Mouse (Mus musculus) kidney, embryonic 16.5 days (tissue): ENCODE data around the gene Zfp846. TPM values are rescaled to one million over a fixed set of nuclear protein-coding genes. Genes with fewer than 3 reads are reported as not detected.

Experiments
- ATAC-seq: fragments of 200-750 bp; cut with Nextera tagmentation; 2 replicates; pipeline ENCODE4 v1.8.0; 2017; ENCODE audit warnings: moderate TSS enrichment; ENCODE audit not compliant: low FRiP score, low TSS enrichment
- H3K27ac ChIP-seq: fragments of 300-500 bp; sonication (generic); 2 replicates; pipeline ENCODE4 v1.5.1; 2014; ENCODE audit warnings: low read length
- H3K27me3 ChIP-seq: fragments of 300-500 bp; sonication (generic); 2 replicates; pipeline ENCODE4 v1.6.1; 2014; ENCODE audit warnings: low read length, control low read depth, mixed read lengths; ENCODE audit not compliant: insufficient read depth
- H3K36me3 ChIP-seq: fragments of 300-500 bp; sonication (generic); 2 replicates; pipeline ENCODE4 v1.6.1; 2014; ENCODE audit warnings: low read length, control low read depth, mixed read lengths; ENCODE audit not compliant: insufficient read depth
- H3K4me1 ChIP-seq: fragments of 300-500 bp; sonication (generic); 2 replicates; pipeline ENCODE4 v1.6.1; 2014; ENCODE audit warnings: low read length, control low read depth, mixed read lengths; ENCODE audit not compliant: insufficient read depth
- H3K4me2 ChIP-seq: fragments of 300-500 bp; sonication (generic); replicated peaks from 2 replicates; pipeline ENCODE4 v1.6.1; 2014; ENCODE audit warnings: low read depth, low read length
- H3K4me3 ChIP-seq: fragments of 300-500 bp; sonication (generic); 2 replicates; pipeline ENCODE4 v1.5.1; 2014; ENCODE audit warnings: mild to moderate bottlenecking, low read length
- H3K9ac ChIP-seq: fragments of 300-500 bp; sonication (generic); replicated peaks from 2 replicates; pipeline ENCODE4 v1.6.1; 2014; ENCODE audit warnings: low read length
- H3K9me3 ChIP-seq: fragments of 300-500 bp; sonication (generic); 2 replicates; pipeline ENCODE4 v1.6.1; 2016; ENCODE audit warnings: low read length, control low read depth
- WGBS: fragments of 180-500 bp; shearing (Covaris S2); extraction: QIAGEN DNeasy Blood & Tissue Kit; methylation state at CpG from one replicate; pipeline ENCODE4 v1.1.7; 2014; 5-methylcytosine and 5-hydroxymethylcytosine counted together
- polyA plus RNA-seq: library from polyadenylated mRNA; unstranded; fragments of >200 nt; fragmentation: Nextera tagmentation; extraction: Ambion mirVana; gene quantifications from 2 replicates; pipeline ENCODE4 v1.2.1, GENCODE M21; 2015

The Zfp846 gene
- polyA plus RNA-seq, result 17.5 and 18.3 TPM in 2 replicates

DNA sequence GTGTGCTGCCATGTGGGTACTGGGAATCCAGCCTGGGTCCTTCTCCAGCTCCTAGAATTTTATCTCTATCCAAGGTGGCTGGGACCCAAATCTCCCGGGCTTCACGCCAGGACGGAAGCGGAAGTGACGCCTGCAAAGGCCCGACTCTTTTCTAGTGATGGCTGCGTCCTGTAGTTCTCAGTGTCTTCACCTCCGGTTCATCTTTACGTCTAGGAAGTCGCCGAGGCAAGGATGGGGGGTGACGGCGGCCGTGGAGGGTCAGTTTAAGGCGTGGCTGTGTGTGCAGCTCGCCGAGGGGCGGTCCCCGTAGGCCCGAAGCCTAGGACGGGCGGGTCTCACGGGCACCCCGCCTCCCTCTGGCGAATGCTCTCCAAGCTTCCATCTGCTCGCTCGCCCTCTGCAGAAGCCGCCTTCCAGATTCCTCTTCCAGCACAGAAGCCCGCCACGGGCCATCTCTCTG is at the start of gene Zfp846:
Zfp846 (plus strand) TSS at position 117 of the 460 bp plus-strand sequence.
- Histone ChIP-seq H3K4me3 (peak within 1 kb of the TSS; percentile 73), H3K36me3 (0 out of 2 replicates have a peak, but pooled peaks cover 5% of the 10 kb centered on the region), H3K9me3 (no peaks in the 10 kb centered on the region), H3K4me1 (no peaks in the 10 kb centered on the region), H3K27me3 (peaks cover 20% of the 10 kb centered on the region), H3K27ac (peak within 1 kb of the TSS; percentile 85), H3K9ac (peak within 1 kb of the TSS; percentile 87), H3K4me2 (peak within 1 kb of the TSS; percentile 66)
- ATAC-seq, result peak; percentile 99
- WGBS, result under 1% methylated on average over 28 of the region's 30 CpGs

DNA sequence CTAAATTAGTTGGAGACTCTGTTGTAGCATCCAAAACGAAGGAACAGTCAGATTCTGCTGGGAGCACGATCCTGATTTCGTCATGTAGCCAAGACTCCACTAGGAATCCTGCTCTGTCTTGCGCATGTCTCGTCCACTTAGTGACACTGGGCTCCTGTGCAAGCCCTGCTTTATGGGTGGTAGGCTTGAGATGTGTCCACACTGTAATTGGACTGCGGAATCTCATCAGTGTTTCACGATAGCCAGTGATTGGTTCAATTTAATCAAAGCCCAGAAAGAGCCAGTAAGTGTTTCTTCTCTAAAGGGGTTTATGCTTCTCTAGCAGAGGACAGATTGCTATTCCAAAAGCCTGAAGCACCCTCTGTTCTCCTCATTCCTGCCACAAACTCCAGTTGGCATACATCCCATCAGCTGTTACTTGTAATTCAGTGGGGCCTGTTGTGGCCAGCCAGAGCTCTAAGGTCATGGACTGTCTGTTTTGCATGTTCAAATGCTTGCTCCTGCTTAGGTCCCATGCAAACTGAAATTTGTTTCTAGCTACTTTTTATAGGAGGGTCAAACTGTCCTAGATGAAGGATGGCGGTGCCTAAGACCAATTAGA is 46.7 kb upstream of the Zfp846 start:
- H3K9me3 ChIP-seq, result no peaks in the 10 kb centered on the region
- H3K36me3 ChIP-seq, result no peaks in the 10 kb centered on the region
- no peak overlapping the region for H3K4me2 ChIP-seq
- H3K27ac ChIP-seq, result no peak overlapping the region
- no peak for ATAC-seq
- WGBS, result 83% methylated on average over 8 of the region's 8 CpGs
- no peak overlapping the region for H3K4me3 ChIP-seq
- H3K27me3 ChIP-seq, result no peaks in the 10 kb centered on the region
- no peak overlapping the region for H3K9ac ChIP-seq
- no peaks in the 10 kb centered on the region for H3K4me1 ChIP-seq

DNA sequence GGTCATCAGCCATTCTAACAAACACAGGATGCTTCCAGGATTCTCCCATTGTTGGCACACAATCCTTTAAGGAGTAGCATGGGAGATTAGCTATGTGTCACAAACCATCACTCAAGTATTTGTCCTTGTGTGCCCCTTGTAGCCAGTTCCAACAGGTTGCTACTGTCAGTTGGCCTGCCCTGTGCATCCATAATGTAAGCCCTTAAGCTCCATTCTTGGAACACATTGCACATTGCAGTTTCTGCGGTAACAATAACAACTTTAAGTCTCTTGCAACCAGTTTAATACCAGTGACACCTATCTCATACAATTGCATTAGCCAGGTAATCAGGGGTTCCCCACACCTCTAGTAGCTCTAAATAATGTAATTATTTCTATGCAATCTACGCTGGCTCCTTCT is 44.5 kb upstream of the Zfp846 start:
- Histone ChIP-seq H3K4me3 (no peak overlapping the region), H3K9ac (no peak overlapping the region), H3K27me3 (no peaks in the 10 kb centered on the region), H3K36me3 (no peaks in the 10 kb centered on the region), H3K27ac (no peak overlapping the region), H3K4me1 (no peaks in the 10 kb centered on the region), H3K9me3 (no peaks in the 10 kb centered on the region), H3K4me2 (no peak overlapping the region)
- no peak for ATAC-seq
- WGBS, result 85% methylated on average over 2 of the region's 2 CpGs

DNA sequence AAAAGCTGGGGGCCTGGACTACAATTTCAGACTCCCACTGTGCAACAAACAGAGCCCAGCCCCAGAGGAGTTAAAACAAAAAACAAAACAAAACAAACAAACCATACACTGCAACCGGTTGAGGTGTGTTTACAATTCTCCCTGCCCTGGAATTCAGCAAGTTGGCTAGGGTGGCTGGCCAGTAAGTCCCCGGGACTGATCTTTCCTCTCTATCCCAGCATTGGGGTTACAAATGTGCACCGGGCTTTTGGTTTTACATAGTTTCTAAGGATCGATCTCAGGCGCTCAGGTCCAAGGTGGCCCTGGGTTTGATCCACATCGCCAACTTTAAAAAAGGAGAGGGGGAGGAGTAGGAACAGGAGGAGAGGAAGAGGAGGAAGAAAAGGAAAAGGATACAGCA is 37.6 kb upstream of the Zfp846 start:
- Histone ChIP-seq H3K9me3 (no peaks in the 10 kb centered on the region), H3K4me3 (no peak overlapping the region), H3K4me2 (peak overlapping the region; percentile 87; the same call in 1 of the 2 replicates), H3K36me3 (no peaks in the 10 kb centered on the region), H3K9ac (no peak overlapping the region), H3K27ac (no peak overlapping the region), H3K27me3 (no peaks in the 10 kb centered on the region), H3K4me1 (no peaks in the 10 kb centered on the region)
- ATAC-seq, result no peak
- WGBS, result 35% methylated on average over 6 of the region's 6 CpGs

DNA sequence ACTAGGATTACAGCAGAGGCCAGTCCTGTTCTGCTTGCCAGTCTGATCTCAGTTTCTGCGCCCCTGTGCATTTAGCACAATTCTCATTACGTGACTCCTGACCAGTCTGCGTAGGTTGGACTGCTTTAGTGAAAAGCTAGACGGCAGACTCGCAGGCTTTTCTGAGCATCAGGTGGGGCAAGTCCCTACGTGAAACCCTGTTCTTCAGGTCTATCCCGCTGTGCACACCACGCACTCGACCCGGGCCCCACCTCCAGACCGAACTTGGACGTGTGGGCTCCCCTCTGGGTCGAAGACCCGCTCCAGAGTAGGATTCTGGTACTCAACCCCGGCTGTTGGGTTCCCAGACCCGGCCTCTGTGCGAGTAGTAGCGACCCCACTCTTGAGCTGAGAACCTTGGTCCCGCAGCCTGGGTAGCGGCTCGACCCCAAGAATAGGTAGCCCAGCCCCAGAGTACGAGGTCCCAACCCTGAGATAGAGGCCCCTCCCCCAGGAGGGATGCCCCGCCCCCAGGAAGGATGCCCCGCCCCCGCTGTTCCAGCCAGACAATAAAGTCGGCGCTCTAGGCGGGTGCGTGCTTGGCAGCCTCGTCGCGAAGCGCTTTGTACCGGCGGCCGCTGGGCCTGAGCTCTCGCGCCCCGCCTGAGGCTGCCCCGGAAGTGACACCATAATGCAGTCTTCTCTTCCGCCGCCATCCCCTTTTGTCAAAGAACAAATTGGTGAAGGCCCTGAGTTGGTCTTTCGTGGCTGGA is 36.8 kb upstream of the Zfp846 start:
- H3K27ac ChIP-seq, result peak overlapping the region; percentile 90
- H3K4me3 ChIP-seq, result peak overlapping the region; percentile 54
- peak; percentile 97 for ATAC-seq
- H3K36me3 ChIP-seq, result no peaks in the 10 kb centered on the region
- no peaks in the 10 kb centered on the region for H3K9me3 ChIP-seq
- WGBS, result 1% methylated on average over 43 of the region's 43 CpGs
- no peaks in the 10 kb centered on the region for H3K4me1 ChIP-seq
- no peaks in the 10 kb centered on the region for H3K27me3 ChIP-seq
- peak overlapping the region; percentile 87 for H3K4me2 ChIP-seq
- peak overlapping the region; percentile 78 for H3K9ac ChIP-seq

DNA sequence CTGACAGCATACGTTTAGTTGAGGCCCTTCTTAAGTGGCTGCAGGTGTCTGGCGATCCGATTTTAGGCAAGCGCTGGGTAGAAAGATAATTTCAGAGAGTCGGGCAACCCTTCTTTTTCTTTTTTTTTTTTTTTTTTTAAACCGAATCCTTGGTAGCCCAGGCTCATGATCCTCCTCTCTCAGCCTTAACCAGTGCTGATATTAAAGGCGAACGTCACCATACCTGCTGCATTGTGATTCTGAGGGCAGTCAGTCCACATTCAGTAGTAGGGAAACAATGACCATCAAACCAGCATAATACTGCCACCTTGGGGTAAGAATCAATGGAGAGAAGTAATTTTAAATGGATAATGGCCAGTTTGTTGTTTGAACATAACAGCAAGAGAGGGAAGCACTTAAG is 35.9 kb upstream of the Zfp846 start:
- H3K4me2 ChIP-seq, result peak overlapping the region; percentile 87

GRCm38 (mm10) chr9:20551781-20552275 is 29.3 kb upstream of the Zfp846 start:
- WGBS, result 65% methylated on average over 5 of the region's 5 CpGs
- H3K9ac ChIP-seq, result no peak overlapping the region
- no peak for ATAC-seq
- H3K36me3 ChIP-seq, result no peaks in the 10 kb centered on the region
- H3K4me3 ChIP-seq, result no peak overlapping the region
- H3K27ac ChIP-seq, result no peak overlapping the region
- no peaks in the 10 kb centered on the region for H3K9me3 ChIP-seq
- no peaks in the 10 kb centered on the region for H3K27me3 ChIP-seq
- no peak overlapping the region for H3K4me2 ChIP-seq
- H3K4me1 ChIP-seq, result no peaks in the 10 kb centered on the region

More for the DNA sequence above, 35.9 kb upstream of the Zfp846 start:
- Histone ChIP-seq H3K9ac (peak overlapping the region; percentile 78), H3K36me3 (no peaks in the 10 kb centered on the region), H3K27me3 (no peaks in the 10 kb centered on the region), H3K27ac (peak overlapping the region; percentile 90), H3K9me3 (no peaks in the 10 kb centered on the region), H3K4me3 (peak overlapping the region; percentile 54), H3K4me1 (no peaks in the 10 kb centered on the region)
- ATAC-seq, result peak; percentile 47; the same call in 1 of the 2 replicates
- 25% methylated on average over 8 of the region's 8 CpGs for WGBS

DNA sequence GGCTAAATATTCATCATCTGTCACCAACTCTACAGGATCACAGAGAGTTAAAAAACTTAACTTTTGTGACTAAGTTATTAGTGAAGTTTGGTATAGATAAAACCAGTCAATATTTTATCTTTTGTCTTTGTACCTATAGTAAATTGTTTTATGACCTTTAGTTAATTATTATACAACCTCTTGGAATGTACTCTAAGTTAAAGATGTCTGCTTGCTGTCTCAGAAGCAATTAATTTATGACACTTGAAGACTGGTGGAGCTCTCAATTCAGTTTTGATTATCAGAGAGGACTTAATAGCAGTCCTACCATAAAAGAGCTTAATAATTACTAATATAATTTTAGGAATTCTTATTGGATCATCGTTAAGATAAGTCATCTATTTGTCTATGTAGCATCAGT is 28.4 kb upstream of the Zfp846 start:
- 60% methylated on average over 1 of the region's 1 CpGs for WGBS
- H3K27me3 ChIP-seq, result no peaks in the 10 kb centered on the region
- H3K27ac ChIP-seq, result no peak overlapping the region
- no peak for ATAC-seq
- H3K4me1 ChIP-seq, result no peaks in the 10 kb centered on the region
- no peak overlapping the region for H3K4me2 ChIP-seq
- no peak overlapping the region for H3K4me3 ChIP-seq
- H3K9ac ChIP-seq, result no peak overlapping the region
- H3K9me3 ChIP-seq, result no peaks in the 10 kb centered on the region
- no peaks in the 10 kb centered on the region for H3K36me3 ChIP-seq

GRCm38 (mm10) chr9:20562177-20562576 is 18.9 kb upstream of the Zfp846 start:
- Histone ChIP-seq H3K36me3 (no peaks in the 10 kb centered on the region), H3K27me3 (no peaks in the 10 kb centered on the region), H3K4me3 (no peak overlapping the region), H3K4me1 (no peaks in the 10 kb centered on the region), H3K9me3 (0 out of 2 replicates have a peak, but pooled peaks cover 3% of the 10 kb centered on the region), H3K4me2 (no peak overlapping the region), H3K9ac (no peak overlapping the region), H3K27ac (no peak overlapping the region)
- 89% methylated on average over 5 of the region's 5 CpGs for WGBS
- no peak for ATAC-seq
